Mouse (Mus musculus) embryonic facial prominence, embryonic 13.5 days (tissue): ENCODE results near the gene Ndrg3. TPM values are rescaled to one million over a fixed set of nuclear protein-coding genes. Genes with fewer than 3 reads are reported as not detected.
A peak's percentile ranks its signal among the peaks of the same experiment; 100 is the strongest.
"Not testable (repeated sequence)": the region's sequence is repeated elsewhere in the genome, so short reads cannot be mapped to it uniquely, and the experiment has no call there.

Source experiments
- ATAC-seq: fragments of 200-750 bp; cut with Nextera tagmentation; 2 replicates; pipeline ENCODE4 v1.8.0; 2017; ENCODE audit warnings: low read depth; ENCODE audit not compliant: insufficient number of reproducible peaks, insufficient read depth, low FRiP score, low TSS enrichment
- H3K27ac ChIP-seq: fragments of 300-500 bp; sonication (generic); 2 replicates; pipeline ENCODE4 v1.5.1; 2015; ENCODE audit warnings: moderate library complexity, mild to moderate bottlenecking, inconsistent platforms
- H3K27me3 ChIP-seq: fragments of 300-500 bp; sonication (generic); 2 replicates; pipeline ENCODE4 v1.6.1; 2015; ENCODE audit warnings: mild to moderate bottlenecking, inconsistent platforms
- H3K36me3 ChIP-seq: fragments of 300-500 bp; sonication (generic); 2 replicates; pipeline ENCODE4 v1.6.1; 2015; ENCODE audit warnings: mild to moderate bottlenecking, inconsistent platforms
- H3K4me1 ChIP-seq: fragments of 300-500 bp; sonication (generic); 2 replicates; pipeline ENCODE4 v1.6.1; 2015; ENCODE audit warnings: inconsistent platforms
- H3K4me2 ChIP-seq: fragments of 300-500 bp; sonication (generic); 2 replicates; pipeline ENCODE4 v1.6.1; 2015; ENCODE audit warnings: moderate library complexity, mild to moderate bottlenecking, inconsistent platforms
- H3K4me3 ChIP-seq: fragments of 300-500 bp; sonication (generic); 2 replicates; pipeline ENCODE4 v1.5.1; 2015; ENCODE audit warnings: mild to moderate bottlenecking, inconsistent platforms
- H3K9ac ChIP-seq: fragments of 300-500 bp; sonication (generic); 2 replicates; pipeline ENCODE4 v1.6.1; 2015; ENCODE audit warnings: mild to moderate bottlenecking, inconsistent platforms
- H3K9me3 ChIP-seq: fragments of 300-500 bp; sonication (generic); 2 replicates; pipeline ENCODE4 v1.6.1; 2016; ENCODE audit warnings: inconsistent platforms
- WGBS: fragments of 180-500 bp; shearing (Covaris S2); methylation state at CpG from one replicate; pipeline ENCODE4 v1.1.7; 2015; ENCODE audit warnings: mixed read lengths; 5-methylcytosine and 5-hydroxymethylcytosine counted together
- polyA plus RNA-seq: library from polyadenylated mRNA; unstranded; fragments of >200 nt; fragmentation: Nextera tagmentation; extraction: Ambion mirVana; gene quantifications from 2 replicates; pipeline ENCODE4 v1.2.1, GENCODE M21; 2015

Ndrg3 gene
- polyA plus RNA-seq, 1 experiment from 2014 or later = 51.0 TPM

DNA sequence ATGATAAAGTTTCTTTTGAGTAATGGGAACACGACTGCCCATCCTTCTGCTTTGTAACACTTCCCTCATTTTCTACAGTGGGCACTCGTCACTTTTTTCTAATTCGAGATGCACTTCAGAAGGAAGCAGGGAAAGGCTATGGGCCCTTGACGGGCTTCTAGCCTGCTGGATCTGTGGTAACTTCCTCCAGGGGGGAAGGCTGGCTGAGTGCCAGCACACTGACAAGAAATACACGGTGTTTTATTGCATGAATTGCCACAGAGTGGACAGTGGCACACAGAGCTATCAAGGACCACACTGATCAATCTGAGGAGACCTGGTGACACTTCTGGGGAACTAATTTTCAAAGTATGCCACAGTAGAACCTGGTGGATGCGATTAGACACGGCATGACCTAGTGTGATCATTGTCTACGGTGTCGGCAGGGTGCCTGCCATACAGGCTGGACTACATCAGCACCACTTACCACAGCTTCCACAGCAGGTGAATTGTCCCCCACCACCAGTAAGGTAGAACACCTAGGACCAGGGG, 95.4 kb downstream of the Ndrg3 start:
- H3K9ac ChIP-seq = no peak overlapping the region
- H3K27me3 ChIP-seq = no peaks in the 10 kb centered on the region
- no peak overlapping the region for H3K27ac ChIP-seq
- no peak overlapping the region for H3K4me3 ChIP-seq
- no peak overlapping the region for H3K4me2 ChIP-seq
- no peaks in the 10 kb centered on the region for H3K9me3 ChIP-seq
- no peak for ATAC-seq
- H3K36me3 ChIP-seq = no peaks in the 10 kb centered on the region
- WGBS = 69% methylated on average over 9 of the region's 9 CpGs
- no peaks in the 10 kb centered on the region for H3K4me1 ChIP-seq

DNA sequence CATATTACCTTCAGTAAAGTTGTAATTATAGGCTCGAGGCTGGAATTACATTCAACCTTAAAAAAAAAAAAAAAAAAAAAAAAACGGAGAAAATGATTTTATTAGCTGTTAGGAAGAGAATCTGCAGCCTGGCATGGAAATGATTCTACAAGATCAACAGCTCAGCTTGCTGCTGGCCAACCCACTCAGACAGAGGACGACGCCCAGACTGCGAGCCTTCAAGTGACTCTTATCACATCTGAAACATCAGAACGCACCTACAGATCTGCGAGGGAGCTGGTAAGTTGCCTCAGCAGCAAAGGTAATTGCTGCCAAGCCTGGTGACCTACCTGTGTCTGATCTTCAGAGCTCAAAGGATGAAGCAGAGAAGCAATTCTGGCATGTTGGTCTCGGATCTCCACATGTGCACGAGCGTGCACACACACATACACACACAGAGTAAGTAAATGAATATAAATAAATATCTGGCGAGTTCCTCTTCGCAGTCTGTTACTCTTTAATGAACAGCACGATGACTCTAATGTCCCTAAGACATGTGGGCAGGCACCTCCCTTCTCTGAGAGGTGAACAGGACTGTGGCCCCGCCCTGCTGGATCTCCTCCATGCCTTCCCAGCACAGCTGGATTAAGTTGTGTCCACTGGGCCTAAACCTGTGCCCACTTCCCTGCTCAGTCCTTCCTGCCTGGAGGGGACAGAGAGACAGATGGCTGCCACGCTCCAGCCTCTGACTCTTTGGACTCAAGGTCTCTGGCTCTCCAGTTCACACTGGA, 97.2 kb downstream of the Ndrg3 start:
- H3K27me3 ChIP-seq = no peaks in the 10 kb centered on the region
- ATAC-seq = no peak
- no peak overlapping the region for H3K4me3 ChIP-seq
- no peak overlapping the region for H3K27ac ChIP-seq
- H3K4me2 ChIP-seq = no peak overlapping the region
- H3K9ac ChIP-seq = no peak overlapping the region
- H3K36me3 ChIP-seq = no peaks in the 10 kb centered on the region
- H3K4me1 ChIP-seq = no peaks in the 10 kb centered on the region
- 75% methylated on average over 15 of the region's 15 CpGs for WGBS
- H3K9me3 ChIP-seq = no peaks in the 10 kb centered on the region

DNA sequence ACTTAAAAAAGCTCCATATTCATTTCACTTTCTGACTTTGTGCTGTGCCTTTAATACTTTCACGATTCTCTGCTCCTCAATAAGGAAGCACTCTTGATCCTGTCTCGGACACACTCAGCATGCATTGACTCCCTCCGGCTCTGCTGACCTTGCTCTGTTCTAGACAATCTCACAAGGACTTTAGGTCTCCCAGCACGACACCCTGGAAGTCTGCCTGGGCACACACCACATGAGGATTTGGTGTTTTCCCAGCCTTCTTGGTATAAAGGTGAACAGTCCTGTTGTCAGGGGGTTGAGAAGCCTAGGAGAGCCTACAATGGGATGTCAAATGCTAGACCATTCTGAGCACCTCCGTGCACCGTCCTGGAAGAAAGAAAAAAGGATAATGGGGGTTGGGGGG, 99.0 kb downstream of the Ndrg3 start:
- H3K4me3 ChIP-seq = no peak overlapping the region
- H3K27ac ChIP-seq = no peak overlapping the region
- H3K9me3 ChIP-seq = no peaks in the 10 kb centered on the region
- H3K36me3 ChIP-seq = no peaks in the 10 kb centered on the region
- no peak for ATAC-seq
- no peak overlapping the region for H3K9ac ChIP-seq
- 79% methylated on average over 6 of the region's 6 CpGs for WGBS
- no peak overlapping the region for H3K4me2 ChIP-seq
- H3K27me3 ChIP-seq = no peaks in the 10 kb centered on the region
- no peaks in the 10 kb centered on the region for H3K4me1 ChIP-seq

DNA sequence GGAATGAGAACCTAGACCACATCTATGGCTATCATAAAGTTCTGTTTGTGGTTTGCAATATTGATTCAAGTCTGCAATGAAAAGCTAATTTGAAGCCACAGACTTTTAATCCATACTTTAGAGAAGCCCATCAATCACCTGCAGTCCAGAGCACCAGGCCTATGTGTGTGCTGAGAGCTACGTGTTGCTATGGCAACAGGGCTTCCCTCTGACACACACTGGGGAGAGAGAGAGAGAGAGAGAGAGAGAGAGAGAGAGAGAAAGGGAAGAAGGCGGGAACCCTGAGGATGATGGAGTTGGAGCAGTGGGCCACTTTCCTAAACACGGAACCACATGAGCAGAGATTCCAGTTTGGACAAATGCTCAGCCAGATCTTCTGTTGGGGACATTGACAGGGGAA, 99.6 kb downstream of the Ndrg3 start:
- ATAC-seq = no peak
- Histone ChIP-seq H3K9me3 (no peaks in the 10 kb centered on the region), H3K36me3 (no peaks in the 10 kb centered on the region), H3K4me1 (no peaks in the 10 kb centered on the region), H3K27ac (no peak overlapping the region), H3K9ac (no peak overlapping the region), H3K4me2 (no peak overlapping the region), H3K27me3 (no peaks in the 10 kb centered on the region), H3K4me3 (no peak overlapping the region)
- 62% methylated on average over 3 of the region's 3 CpGs for WGBS

DNA sequence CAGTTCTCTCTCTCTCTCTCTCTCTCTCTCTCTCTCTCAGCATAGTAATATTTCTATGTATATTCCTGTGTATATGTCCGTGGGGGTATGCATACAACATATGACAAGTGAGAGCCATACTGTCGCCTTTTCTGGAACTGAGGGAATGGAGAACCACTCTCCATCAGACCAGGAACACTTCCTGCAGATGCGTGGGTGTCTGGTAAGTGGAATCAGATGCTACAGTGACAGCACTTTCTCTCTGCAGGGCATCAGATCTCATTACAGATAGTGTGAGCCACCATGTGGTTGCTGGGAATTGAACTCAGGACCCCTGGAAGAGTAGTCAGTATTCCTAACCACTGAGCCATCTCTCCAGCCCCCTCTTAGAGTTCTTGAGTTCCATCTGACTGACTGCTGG, 103.4 kb downstream of the Ndrg3 start:
- Histone ChIP-seq H3K4me3 (no peak overlapping the region), H3K4me2 (no peak overlapping the region), H3K9me3 (no peaks in the 10 kb centered on the region), H3K27ac (no peak overlapping the region), H3K36me3 (no peaks in the 10 kb centered on the region), H3K4me1 (no peaks in the 10 kb centered on the region), H3K27me3 (no peaks in the 10 kb centered on the region), H3K9ac (no peak overlapping the region)
- WGBS = 51% methylated on average over 3 of the region's 3 CpGs
- ATAC-seq = no peak

DNA sequence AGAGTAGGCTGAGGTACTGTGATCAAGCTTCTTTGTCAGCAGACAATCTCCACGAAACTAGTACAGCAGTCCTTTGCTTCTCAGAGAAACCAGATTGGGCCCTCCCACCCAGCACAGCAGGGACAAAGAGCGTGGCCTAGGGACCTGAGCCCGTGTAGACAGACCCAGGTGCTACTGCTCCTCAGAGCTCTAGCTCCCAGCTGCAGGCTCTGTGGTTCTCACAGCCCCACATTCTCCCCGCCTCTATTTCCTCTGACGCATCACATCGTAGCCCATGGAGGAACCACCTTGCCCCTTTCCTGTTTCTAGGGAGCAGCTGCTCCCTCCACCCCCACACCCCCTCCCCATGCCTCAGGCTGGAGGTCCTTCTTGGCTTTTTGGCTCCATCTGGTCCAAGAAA, 104.8 kb downstream of the Ndrg3 start, which contains the start of gene Sla2:
Sla2 (minus strand) TSS at position 176 of the 400 bp plus-strand sequence.
- Histone ChIP-seq H3K4me1 (no peaks in the 10 kb centered on the region), H3K27me3 (no peaks in the 10 kb centered on the region), H3K36me3 (no peaks in the 10 kb centered on the region), H3K4me2 (no peak within 1 kb of the TSS), H3K9me3 (no peaks in the 10 kb centered on the region), H3K27ac (no peak within 1 kb of the TSS), H3K4me3 (no peak within 1 kb of the TSS), H3K9ac (no peak within 1 kb of the TSS)
- ATAC-seq = no peak
- 62% methylated on average over 6 of the region's 6 CpGs for WGBS

DNA sequence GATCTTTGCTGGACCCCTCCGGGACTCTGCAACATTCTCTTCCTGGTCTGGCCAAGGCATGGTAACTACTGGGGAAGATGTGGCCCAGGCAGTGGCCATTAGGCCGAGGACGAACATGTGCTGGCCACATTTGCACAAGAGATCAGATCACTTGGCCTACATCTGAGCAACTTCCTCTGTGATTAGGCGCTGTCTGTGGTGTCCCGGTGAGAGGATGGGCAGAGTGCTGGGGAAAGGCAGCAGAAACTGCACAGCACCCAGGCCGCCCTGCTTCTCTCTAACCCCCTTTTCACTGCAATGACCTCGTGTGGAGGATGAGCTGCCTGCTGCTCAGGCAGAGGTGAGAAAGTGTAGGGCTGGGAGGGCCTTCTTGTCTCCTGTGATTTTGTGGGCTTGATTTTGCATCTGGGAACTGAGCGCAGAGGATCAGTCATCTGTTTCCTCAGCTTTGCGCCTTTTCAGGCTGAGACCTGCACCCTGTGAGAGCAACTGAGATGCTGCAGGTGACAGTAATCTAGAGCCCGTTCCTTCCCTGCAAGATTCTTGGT, 105.7 kb downstream of the Ndrg3 start:
- Histone ChIP-seq H3K4me2 (no peak overlapping the region), H3K36me3 (no peaks in the 10 kb centered on the region), H3K9me3 (no peaks in the 10 kb centered on the region), H3K4me3 (no peak overlapping the region), H3K27me3 (no peaks in the 10 kb centered on the region), H3K4me1 (no peaks in the 10 kb centered on the region), H3K27ac (no peak overlapping the region), H3K9ac (no peak overlapping the region)
- ATAC-seq = no peak
- 75% methylated on average over 10 of the region's 10 CpGs for WGBS

DNA sequence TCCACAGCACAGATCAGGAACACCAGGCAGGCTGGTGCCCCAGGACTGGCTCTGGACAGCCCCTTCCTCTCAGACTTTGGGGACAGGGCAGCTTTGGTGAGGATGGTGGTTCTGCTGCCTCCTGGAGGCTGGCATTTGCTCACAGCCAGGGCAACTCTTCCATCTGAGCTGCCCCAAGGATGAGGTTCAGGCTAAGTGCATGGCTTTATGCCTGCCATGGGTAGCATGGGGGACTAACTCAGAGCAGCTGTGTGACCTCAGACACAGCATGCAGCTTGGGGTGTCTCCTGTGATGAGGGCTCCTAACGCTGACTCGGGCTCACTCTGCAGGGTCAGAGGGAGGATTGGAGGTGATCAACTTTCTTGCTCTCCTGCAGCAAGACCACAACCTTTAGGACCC, 106.2 kb downstream of the Ndrg3 start:
- not testable (repeated sequence) for H3K36me3 ChIP-seq, H3K9me3 ChIP-seq, H3K4me1 ChIP-seq, H3K4me3 ChIP-seq, H3K27ac ChIP-seq, ATAC-seq, H3K4me2 ChIP-seq, H3K27me3 ChIP-seq
- H3K9ac ChIP-seq = peak overlapping the region; percentile 40; the same call in 1 of the 2 replicates
- WGBS = 39% methylated on average over 2 of the region's 2 CpGs

DNA sequence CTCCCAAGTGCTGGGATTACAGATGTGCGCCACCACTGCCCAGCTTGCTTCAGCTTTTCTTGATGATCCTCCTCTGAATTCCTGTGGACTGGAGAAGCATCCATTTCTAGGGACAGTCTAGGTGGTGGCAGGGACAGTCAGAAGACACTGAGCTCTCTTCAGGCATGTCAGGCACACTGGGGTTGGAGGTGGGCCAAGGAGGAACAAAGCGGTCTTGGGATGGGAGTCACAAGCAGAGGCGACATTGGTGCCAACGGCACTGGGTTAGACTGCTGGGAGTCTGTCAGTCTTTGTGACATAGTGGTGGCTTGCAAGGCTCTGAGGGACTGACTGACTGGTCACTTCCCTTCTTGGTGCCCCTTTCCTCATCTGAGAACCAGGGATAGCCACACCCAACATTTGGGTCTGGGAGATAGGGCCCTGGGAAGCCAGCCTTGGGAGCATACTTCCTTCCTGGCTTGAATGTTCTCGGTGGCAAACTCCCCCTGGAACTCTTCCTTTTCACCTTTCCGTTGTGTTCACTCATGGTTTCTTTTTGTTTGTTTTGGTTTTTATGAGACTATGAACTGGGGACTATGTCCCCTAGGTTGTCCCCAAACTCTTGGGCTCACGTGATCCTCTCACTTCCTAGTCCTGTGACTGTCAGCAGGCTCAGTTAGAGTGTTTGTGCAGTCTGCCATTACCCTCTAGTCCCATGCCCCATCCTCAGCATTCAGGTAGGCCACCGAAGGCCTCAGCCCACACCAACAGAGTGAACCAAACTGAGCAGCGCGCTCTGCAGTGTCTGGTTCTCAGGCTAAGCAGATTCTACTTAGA, 107.3 kb downstream of the Ndrg3 start:
- no peaks in the 10 kb centered on the region for H3K4me1 ChIP-seq
- no peak overlapping the region for H3K4me2 ChIP-seq
- no peak overlapping the region for H3K9ac ChIP-seq
- no peak overlapping the region for H3K27ac ChIP-seq
- WGBS = 91% methylated on average over 10 of the region's 10 CpGs
- no peaks in the 10 kb centered on the region for H3K9me3 ChIP-seq
- no peak for ATAC-seq
- no peaks in the 10 kb centered on the region for H3K36me3 ChIP-seq
- H3K27me3 ChIP-seq = no peaks in the 10 kb centered on the region
- H3K4me3 ChIP-seq = no peak overlapping the region

DNA sequence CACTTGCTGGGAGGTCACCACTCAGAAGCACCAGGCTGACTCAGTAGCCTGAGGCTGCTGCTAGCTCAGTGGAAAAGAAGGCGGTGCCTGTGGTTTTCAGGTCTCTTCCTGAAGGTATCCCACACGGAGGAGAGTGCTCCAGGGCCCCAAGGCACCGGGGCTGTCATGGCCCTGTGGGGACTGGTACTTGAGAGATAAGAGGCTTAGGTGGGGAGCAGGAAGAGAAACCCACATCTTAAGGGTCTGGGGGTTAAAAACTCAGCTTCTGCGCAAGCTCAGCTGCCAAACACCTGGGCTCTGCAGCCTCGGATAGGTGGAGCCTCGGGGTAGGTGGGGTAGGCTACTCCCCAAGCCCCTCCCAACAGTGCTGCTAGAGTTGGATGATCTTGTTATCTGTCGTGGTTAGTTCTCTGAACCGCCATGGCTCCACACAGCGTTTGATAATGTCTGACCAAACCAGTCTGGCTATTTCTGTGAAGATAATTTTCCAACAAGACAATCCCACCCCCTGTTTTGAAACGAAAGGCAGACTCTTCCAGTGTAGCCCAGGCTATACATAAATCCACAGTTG, 109.3 kb downstream of the Ndrg3 start:
- Histone ChIP-seq H3K9ac (0 out of 2 replicates have a peak overlapping the region, but pooled peaks have one; percentile 2), H3K36me3 (no peaks in the 10 kb centered on the region)
- WGBS = 30% methylated on average over 10 of the region's 10 CpGs

DNA sequence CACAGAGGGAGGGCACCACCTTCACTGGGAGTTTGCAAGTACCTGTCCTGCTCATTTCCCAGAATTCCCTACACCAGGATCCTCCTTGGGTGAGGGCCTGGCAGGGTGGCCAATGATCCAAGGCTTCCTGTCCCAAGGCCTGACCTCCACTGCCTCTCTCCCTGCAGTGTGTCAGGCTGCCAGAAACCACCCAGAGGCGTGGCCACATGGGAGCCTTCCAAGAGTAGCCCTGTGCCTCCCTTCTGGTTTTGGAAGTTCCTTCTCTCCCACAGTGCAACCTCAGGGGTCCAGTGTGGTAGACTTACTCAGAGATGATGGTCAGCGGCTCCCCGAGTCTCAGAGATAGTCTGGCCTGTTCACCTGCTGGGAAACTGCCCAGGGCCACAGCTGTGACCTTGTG, 112.3 kb downstream of the Ndrg3 start:
- H3K4me3 ChIP-seq = no peak overlapping the region
- no peaks in the 10 kb centered on the region for H3K9me3 ChIP-seq
- no peak overlapping the region for H3K4me2 ChIP-seq
- H3K9ac ChIP-seq = no peak overlapping the region
- H3K27ac ChIP-seq = no peak overlapping the region
- 0 out of 2 replicates have a peak, but pooled peaks cover 2% of the 10 kb centered on the region for H3K4me1 ChIP-seq
- ATAC-seq = no peak
- 81% methylated on average over 3 of the region's 3 CpGs for WGBS
- peaks cover 5% of the 10 kb centered on the region for H3K36me3 ChIP-seq
- H3K27me3 ChIP-seq = no peaks in the 10 kb centered on the region

More for the DNA sequence above, 109.3 kb downstream of the Ndrg3 start:
- H3K9me3 ChIP-seq = no peaks in the 10 kb centered on the region
- H3K27me3 ChIP-seq = no peaks in the 10 kb centered on the region
- H3K27ac ChIP-seq = no peak overlapping the region
- no peak overlapping the region for H3K4me3 ChIP-seq
- 0 out of 2 replicates have a peak, but pooled peaks cover 2% of the 10 kb centered on the region for H3K4me1 ChIP-seq
- ATAC-seq = no peak
- H3K4me2 ChIP-seq = no peak overlapping the region
